Mouse (Mus musculus) lung, postnatal 0 days (tissue): ENCODE data around the gene Crocc2. TPM values are rescaled to one million over a fixed set of nuclear protein-coding genes. Genes with fewer than 3 reads are reported as not detected.
A peak's percentile ranks its signal among the peaks of the same experiment; 100 is the strongest.

Experiments used
- ATAC-seq: fragments of 200-750 bp; cut with Nextera tagmentation; 2 replicates; pipeline ENCODE4 v1.8.0; 2017; ENCODE audit warnings: moderate library complexity
- DNase-seq: peaks from one replicate; pipeline ENCODE4 v3.0.0-alpha.2; 2016; ENCODE audit warnings: low spot score
- H3K27ac ChIP-seq: fragments of 300-500 bp; sonication (generic); 2 replicates; pipeline ENCODE4 v1.5.1; 2014; ENCODE audit warnings: antibody characterized with exemption, mild to moderate bottlenecking, low read length, mixed read lengths
- H3K27me3 ChIP-seq: fragments of 300-500 bp; sonication (generic); replicated peaks from 2 replicates; pipeline ENCODE4 v1.6.1; 2014; ENCODE audit warnings: low read length, mixed read lengths; ENCODE audit not compliant: insufficient read depth
- H3K36me3 ChIP-seq: fragments of 300-500 bp; sonication (generic); 2 replicates; pipeline ENCODE4 v1.6.1; 2014; ENCODE audit warnings: low read length, mixed read lengths; ENCODE audit not compliant: insufficient read depth
- H3K4me1 ChIP-seq: fragments of 300-500 bp; sonication (generic); 2 replicates; pipeline ENCODE4 v1.6.1; 2014; ENCODE audit warnings: antibody characterized with exemption, low read depth, low read length, mixed read lengths; ENCODE audit not compliant: insufficient read depth
- H3K4me2 ChIP-seq: fragments of 300-500 bp; sonication (generic); replicated peaks from 2 replicates; pipeline ENCODE4 v1.6.1; 2014; ENCODE audit warnings: low read depth, mild to moderate bottlenecking, low read length, moderate library complexity, mixed read lengths
- H3K4me3 ChIP-seq: fragments of 300-500 bp; sonication (generic); 2 replicates; pipeline ENCODE4 v1.5.1; 2014; ENCODE audit warnings: low read depth, low read length
- H3K9ac ChIP-seq: fragments of 300-500 bp; sonication (generic); replicated peaks from 2 replicates; pipeline ENCODE4 v1.6.1; 2014; ENCODE audit warnings: low read depth, mild to moderate bottlenecking
- H3K9me3 ChIP-seq: fragments of 300-500 bp; sonication (generic); 2 replicates; pipeline ENCODE4 v1.6.1; 2016; ENCODE audit warnings: low read length, mixed read lengths
- CTCF ChIP-seq: IDR thresholded peaks from 2 replicates; pipeline ENCODE4 v1.5.1; 2016; ENCODE audit warnings: antibody characterized with exemption, mild to moderate bottlenecking
- EP300 ChIP-seq: IDR thresholded peaks from 2 replicates; pipeline ENCODE4 v1.6.1; 2016; ENCODE audit warnings: antibody characterized with exemption, mild to moderate bottlenecking, control low read depth
- WGBS: fragments of 180-500 bp; shearing (Covaris S2); extraction: QIAGEN DNeasy Blood & Tissue Kit; methylation state at CpG from one replicate; pipeline ENCODE4 v1.1.7; 2014; 5-methylcytosine and 5-hydroxymethylcytosine counted together
- polyA plus RNA-seq: library from polyadenylated mRNA; unstranded; fragments of >200 nt; fragmentation: Nextera tagmentation; extraction: Ambion mirVana; gene quantifications from 2 replicates; pipeline ENCODE4 v1.2.1, GENCODE M21; 2015

Gene Crocc2
- polyA plus RNA-seq, 1 experiment from 2014 or later = 1.3 TPM

DNA sequence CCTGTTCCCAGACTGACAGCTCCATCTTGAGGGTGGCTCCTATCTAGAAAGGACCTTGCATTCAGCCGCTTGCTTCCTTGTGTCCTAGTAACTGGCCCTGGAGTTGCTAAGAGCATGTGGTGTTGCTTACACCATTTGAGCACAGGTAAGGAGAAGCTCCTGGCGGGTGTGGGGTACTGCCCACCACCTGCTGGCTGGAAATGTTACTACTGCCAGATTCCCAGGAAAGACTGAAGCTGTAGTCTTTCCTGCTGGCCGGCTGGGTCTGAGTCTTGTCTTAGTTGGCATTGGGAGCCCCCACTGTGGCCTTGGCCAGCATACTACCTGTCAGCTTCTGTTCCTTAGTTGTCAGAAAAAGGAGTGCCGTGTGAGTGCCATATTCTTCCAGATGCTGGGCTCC is 69.7 kb downstream of the Crocc2 start:
- no peaks in the 10 kb centered on the region for H3K9me3 ChIP-seq
- WGBS = 42% methylated on average over 4 of the region's 4 CpGs
- TF ChIP-seq CTCF (peak; percentile 71), EP300 (no peak)
- peaks cover 17% of the 10 kb centered on the region; the same call in 1 of the 2 replicates for H3K4me1 ChIP-seq
- no peaks in the 10 kb centered on the region for H3K27me3 ChIP-seq
- no peak overlapping the region for H3K4me3 ChIP-seq
- DNase-seq (peak; percentile 56), ATAC-seq (peak; percentile 15)
- H3K36me3 ChIP-seq = no peaks in the 10 kb centered on the region
- no peak overlapping the region for H3K4me2 ChIP-seq
- H3K9ac ChIP-seq = no peak overlapping the region
- H3K27ac ChIP-seq = no peak overlapping the region

DNA sequence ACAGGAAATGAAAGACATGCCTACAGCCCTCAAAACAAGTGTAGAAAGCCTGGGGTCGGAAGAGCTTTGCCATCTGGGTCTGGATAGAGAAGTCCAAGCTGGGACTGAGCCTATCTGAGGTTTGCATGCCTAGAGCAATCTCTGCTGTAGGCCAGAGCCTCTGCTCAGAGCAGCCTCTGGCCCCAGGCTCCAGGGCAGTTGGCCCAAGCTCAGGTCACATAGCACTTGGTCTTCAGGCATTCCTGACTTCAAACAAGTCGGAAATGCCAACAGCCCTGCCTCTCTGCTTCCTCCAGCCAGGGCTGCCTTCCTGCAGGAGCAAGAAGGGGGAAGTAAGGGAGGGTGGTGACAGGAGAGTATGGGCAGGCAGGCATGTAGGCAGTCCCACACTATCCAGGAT is 77.4 kb downstream of the Crocc2 start:
- DNase-seq (no peak), ATAC-seq (peak; percentile 35; the same call in 1 of the 2 replicates)
- Histone ChIP-seq H3K4me2 (no peak overlapping the region), H3K9me3 (no peaks in the 10 kb centered on the region), H3K27me3 (no peaks in the 10 kb centered on the region), H3K36me3 (no peaks in the 10 kb centered on the region), H3K27ac (no peak overlapping the region), H3K4me1 (no peaks in the 10 kb centered on the region), H3K4me3 (no peak overlapping the region), H3K9ac (no peak overlapping the region)
- 32% methylated on average over 2 of the region's 2 CpGs for WGBS
- TF ChIP-seq EP300 (no peak), CTCF (no peak)

DNA sequence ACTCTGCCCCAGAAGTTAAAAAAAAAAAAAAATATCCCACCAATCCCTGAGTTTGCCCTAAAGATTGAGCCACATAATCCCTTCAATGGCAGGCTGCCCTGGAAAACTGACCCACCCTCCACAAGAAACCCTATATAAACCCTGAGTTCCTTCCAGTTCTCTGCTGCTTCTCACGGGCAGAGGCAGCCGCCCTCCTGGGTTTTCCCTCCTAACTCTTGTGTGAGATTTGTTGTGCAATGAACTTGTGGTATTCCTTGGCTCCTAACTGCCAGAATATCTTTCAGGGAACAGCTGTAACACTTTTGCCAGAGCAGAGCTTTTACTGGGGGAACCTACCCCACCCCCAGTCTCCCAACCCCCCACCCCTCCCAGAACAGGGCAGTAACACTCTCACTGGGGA is 84.1 kb downstream of the Crocc2 start:
- DNase-seq (peak; percentile 66), ATAC-seq (peak; percentile 52; the same call in 1 of the 2 replicates)
- 32% methylated on average over 2 of the region's 2 CpGs for WGBS
- Histone ChIP-seq H3K4me2 (no peak overlapping the region), H3K9ac (no peak overlapping the region), H3K36me3 (no peaks in the 10 kb centered on the region), H3K27me3 (no peaks in the 10 kb centered on the region), H3K4me3 (no peak overlapping the region), H3K9me3 (no peaks in the 10 kb centered on the region), H3K4me1 (no peaks in the 10 kb centered on the region), H3K27ac (no peak overlapping the region)
- TF ChIP-seq EP300 (no peak), CTCF (no peak)

DNA sequence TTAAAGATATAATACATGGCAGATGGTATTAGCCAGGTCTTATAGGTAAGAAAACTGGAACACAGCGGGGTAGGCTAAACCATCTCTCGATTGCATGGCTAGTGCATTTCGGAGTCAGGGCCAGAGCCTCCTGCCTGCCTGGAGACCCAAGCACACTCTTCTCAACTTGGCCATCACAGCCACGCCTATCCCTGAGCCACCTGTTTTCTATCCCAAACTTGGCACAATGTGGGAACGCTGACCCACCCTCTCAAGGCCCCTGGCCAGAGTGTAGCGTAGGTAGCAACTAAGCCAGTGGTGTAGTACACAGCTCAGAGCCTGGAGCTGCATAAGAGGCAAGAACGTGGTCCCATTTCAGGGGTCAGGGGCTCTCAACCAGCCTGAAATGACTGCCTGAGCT is 87.2 kb downstream of the Crocc2 start:
- no peaks in the 10 kb centered on the region for H3K36me3 ChIP-seq
- DNase-seq (no peak), ATAC-seq (no peak)
- 95% methylated on average over 7 of the region's 7 CpGs for WGBS
- no peaks in the 10 kb centered on the region for H3K27me3 ChIP-seq
- H3K4me2 ChIP-seq = no peak overlapping the region
- H3K4me3 ChIP-seq = no peak overlapping the region
- TF ChIP-seq CTCF = no peak
- TF ChIP-seq EP300 = no peak
- H3K27ac ChIP-seq = no peak overlapping the region
- H3K9me3 ChIP-seq = no peaks in the 10 kb centered on the region
- H3K4me1 ChIP-seq = no peaks in the 10 kb centered on the region
- H3K9ac ChIP-seq = no peak overlapping the region

DNA sequence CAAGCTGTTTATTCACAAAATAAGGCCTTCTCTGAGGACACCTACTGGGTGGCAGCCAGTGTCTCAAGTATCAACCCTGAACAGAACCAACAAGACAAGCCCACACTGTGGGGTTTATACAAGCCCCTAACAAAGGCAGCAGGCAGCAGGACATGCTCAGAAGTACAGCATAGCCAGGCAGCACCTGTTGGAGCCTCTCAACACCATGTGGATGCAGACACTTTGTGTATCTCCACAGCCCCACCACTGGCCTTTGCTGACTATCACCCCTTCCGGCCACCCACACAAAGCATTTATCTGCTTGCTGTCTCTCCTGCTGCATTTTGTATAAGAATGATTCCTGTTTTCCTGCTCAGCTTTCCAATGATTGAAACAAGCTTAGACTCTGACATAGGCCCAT is 89.0 kb downstream of the Crocc2 start:
- WGBS = 80% methylated on average over 1 of the region's 1 CpGs
- Histone ChIP-seq H3K4me3 (no peak overlapping the region), H3K4me2 (no peak overlapping the region), H3K4me1 (no peaks in the 10 kb centered on the region), H3K36me3 (no peaks in the 10 kb centered on the region), H3K27ac (no peak overlapping the region), H3K9me3 (no peaks in the 10 kb centered on the region), H3K27me3 (no peaks in the 10 kb centered on the region), H3K9ac (no peak overlapping the region)
- ATAC-seq = no peak
- no peak for DNase-seq
- TF ChIP-seq EP300 (no peak), CTCF (no peak)

DNA sequence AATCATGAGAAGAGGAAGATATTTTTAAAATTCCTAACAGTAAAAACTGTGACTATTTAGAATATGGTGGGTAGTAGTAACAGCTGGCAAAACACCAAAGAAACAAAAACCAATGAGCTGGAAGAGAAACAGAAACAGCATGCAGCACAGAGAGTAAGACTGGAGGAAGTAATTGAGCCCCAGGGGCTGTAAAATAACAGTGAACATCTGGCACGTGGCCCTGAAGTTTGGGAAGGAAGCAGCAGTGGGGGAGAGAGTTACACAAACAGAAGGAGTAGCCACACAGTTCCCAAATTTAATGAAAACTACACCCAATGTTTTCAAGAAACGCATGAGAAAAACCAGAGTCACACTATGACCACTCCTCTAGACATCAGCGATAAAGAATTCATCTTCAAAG is 98.7 kb downstream of the Crocc2 start:
- DNase-seq (no peak), ATAC-seq (no peak)
- H3K4me1 ChIP-seq = no peaks in the 10 kb centered on the region
- no peak for TF ChIP-seq CTCF
- no peak for TF ChIP-seq EP300
- 52% methylated on average over 3 of the region's 3 CpGs for WGBS
- H3K27ac ChIP-seq = no peak overlapping the region
- H3K36me3 ChIP-seq = no peaks in the 10 kb centered on the region
- H3K4me2 ChIP-seq = no peak overlapping the region
- H3K4me3 ChIP-seq = no peak overlapping the region
- no peak overlapping the region for H3K9ac ChIP-seq
- H3K9me3 ChIP-seq = no peaks in the 10 kb centered on the region
- H3K27me3 ChIP-seq = no peaks in the 10 kb centered on the region

DNA sequence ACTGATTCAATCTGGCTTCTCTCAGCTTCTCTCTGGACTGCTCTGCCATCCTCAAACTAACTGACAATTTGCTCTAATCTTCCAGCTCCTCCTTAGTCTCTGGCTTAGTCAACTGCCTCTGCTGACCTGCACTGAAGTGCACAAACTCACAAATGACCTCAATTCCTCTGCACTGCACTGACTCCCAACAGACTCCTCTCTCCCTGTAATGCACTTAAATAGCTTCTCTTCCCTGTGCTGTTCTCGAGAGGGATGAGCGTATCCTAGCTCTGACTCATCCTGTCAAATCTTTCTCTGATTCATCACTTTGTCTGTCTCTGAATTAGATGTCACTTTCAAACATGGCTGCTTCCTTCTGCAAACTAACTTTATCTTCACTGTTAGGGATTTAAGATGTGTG is 99.7 kb downstream of the Crocc2 start:
- ATAC-seq (no peak), DNase-seq (no peak)
- no peaks in the 10 kb centered on the region for H3K9me3 ChIP-seq
- H3K27ac ChIP-seq = no peak overlapping the region
- H3K4me1 ChIP-seq = no peaks in the 10 kb centered on the region
- no peak overlapping the region for H3K9ac ChIP-seq
- no peak for TF ChIP-seq CTCF
- no peak for TF ChIP-seq EP300
- no peaks in the 10 kb centered on the region for H3K27me3 ChIP-seq
- no peak overlapping the region for H3K4me3 ChIP-seq
- H3K4me2 ChIP-seq = no peak overlapping the region
- 80% methylated on average over 2 of the region's 2 CpGs for WGBS
- H3K36me3 ChIP-seq = no peaks in the 10 kb centered on the region
